In the genomic region with DNA sequence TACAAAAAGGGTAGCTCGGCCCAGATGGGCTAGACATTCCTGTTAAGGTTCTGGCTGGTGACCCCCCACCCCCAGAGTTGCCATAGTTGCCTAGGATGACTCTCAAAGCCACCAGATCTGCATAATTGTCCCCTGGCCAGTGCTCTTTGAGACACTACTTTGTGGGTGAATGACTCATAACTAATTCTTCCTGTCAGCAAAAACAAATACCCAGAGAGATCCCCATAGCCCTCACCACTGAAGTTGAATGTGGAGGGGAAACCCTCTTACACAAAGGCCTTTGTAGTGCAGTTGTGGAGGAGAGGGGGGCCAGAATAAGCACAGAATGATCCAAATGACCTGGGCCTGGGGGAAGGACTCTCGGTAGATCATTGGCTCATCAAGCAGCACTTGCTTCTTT, we compare ENCODE assay signal across 12 mouse cellular contexts. TPM values are rescaled to one million over a fixed set of nuclear protein-coding genes. Genes with fewer than 3 reads are reported as not detected.
A peak's percentile ranks its signal among the peaks of the same experiment; 100 is the strongest.
DNase-seq lines count a peak whose midpoint lies in the region; ATAC-seq lines count a peak whose summit lies in the region.
"Had no signal": no experiment of that assay in that cellular context is flagged by ENCODE, and none has a peak within 500 bp of the region (broad histone marks: within the 10 kb centered on the region; RNA-seq: fewer than 3 reads in every experiment).

No protein-coding gene starts in this region.

- H3K4me3 ChIP-seq in embryonic facial prominence, embryonic 13.5 days: no peak overlapping the region
- no peak overlapping the region for H3K4me3 ChIP-seq in midbrain, embryonic 12.5 days
- no peak overlapping the region for H3K4me3 ChIP-seq in forebrain, embryonic 14.5 days (ENCODE audit: low read depth, low read length)

- H3K4me1 ChIP-seq in embryonic facial prominence, embryonic 13.5 days: 0 out of 2 replicates have a peak, but pooled peaks cover 4% of the 10 kb centered on the region
- no peaks in the 10 kb centered on the region for H3K4me1 ChIP-seq in midbrain, embryonic 12.5 days
- H3K4me1 ChIP-seq in forebrain, embryonic 14.5 days (ENCODE audit: control insufficient read depth, insufficient read depth, low read length): no peaks in the 10 kb centered on the region

- peak overlapping the region; percentile 51; the same call in 1 of the 2 replicates for H3K27ac ChIP-seq in embryonic facial prominence, embryonic 13.5 days
- H3K27ac ChIP-seq in midbrain, embryonic 12.5 days (replicated peaks): no peak overlapping the region
- no peak overlapping the region for H3K27ac ChIP-seq in forebrain, embryonic 14.5 days (ENCODE audit: low read depth, low read length)

- H3K36me3 ChIP-seq in embryonic facial prominence, embryonic 13.5 days: no peaks in the 10 kb centered on the region
- H3K36me3 ChIP-seq in midbrain, embryonic 12.5 days: no peaks in the 10 kb centered on the region
- no peaks in the 10 kb centered on the region for H3K36me3 ChIP-seq in forebrain, embryonic 14.5 days (ENCODE audit: control insufficient read depth, insufficient read depth, low read length)

- H3K9ac ChIP-seq in embryonic facial prominence, embryonic 13.5 days: no peak overlapping the region
- no peak overlapping the region for H3K9ac ChIP-seq in midbrain, embryonic 12.5 days (replicated peaks)
- no peak overlapping the region for H3K9ac ChIP-seq in forebrain, embryonic 14.5 days (ENCODE audit: low read length)

- WGBS in embryonic facial prominence, embryonic 13.5 days: 30% methylated on average over 2 of the region's 2 CpGs
- 24% methylated on average over 2 of the region's 2 CpGs for WGBS in midbrain, embryonic 12.5 days
- 44% methylated on average over 2 of the region's 2 CpGs for WGBS in forebrain, embryonic 14.5 days

- no peak overlapping the region for H3K4me2 ChIP-seq in embryonic facial prominence, embryonic 13.5 days
- H3K4me2 ChIP-seq in midbrain, embryonic 12.5 days (replicated peaks): no peak overlapping the region
- H3K4me2 ChIP-seq in forebrain, embryonic 14.5 days (ENCODE audit: low read length): no peak overlapping the region

- peak; percentile 25 to 38 for DNase-seq in adrenal gland, postnatal 36 days
- DNase-seq in adrenal gland, postnatal 25 days: no peak
- DNase-seq in 3134 (ENCODE audit: extremely low read depth, insufficient read length, low spot score): peak; percentile 42
- DNase-seq in forebrain, embryonic 14.5 days (ENCODE audit: low spot score): no peak
- DNase-seq in right cerebral cortex, postnatal 36 days (ENCODE audit: low spot score in 2 of 2): no peak
- DNase-seq in layer of hippocampus, adult 9-11 months: no peak
- DNase-seq: cerebellum, adult 9-10 months; kidney, postnatal 4 days had no signal

- ATAC-seq in embryonic facial prominence, embryonic 13.5 days (ENCODE audit: insufficient number of reproducible peaks, insufficient read depth, low FRiP score, low TSS enrichment, low read depth): no peak
- peak; percentile 41; the same call in 1 of the 2 replicates for ATAC-seq in midbrain, embryonic 12.5 days (ENCODE audit: low FRiP score, low read depth)
- ATAC-seq in forebrain, embryonic 14.5 days: no peak

- H3K27me3 ChIP-seq in embryonic facial prominence, embryonic 13.5 days: no peaks in the 10 kb centered on the region
- no peaks in the 10 kb centered on the region for H3K27me3 ChIP-seq in midbrain, embryonic 12.5 days
- H3K27me3 ChIP-seq in forebrain, embryonic 14.5 days (replicated peaks; ENCODE audit: control insufficient read depth, insufficient read depth, low read length): no peaks in the 10 kb centered on the region

- no peaks in the 10 kb centered on the region for H3K9me3 ChIP-seq in embryonic facial prominence, embryonic 13.5 days
- no peaks in the 10 kb centered on the region for H3K9me3 ChIP-seq in midbrain, embryonic 12.5 days
- no peaks in the 10 kb centered on the region for H3K9me3 ChIP-seq in forebrain, embryonic 14.5 days (replicated peaks; ENCODE audit: control insufficient read depth, low read length)

RNA-seq across cellular contexts. Expression of gene Calml3, which starts 21.6 kb away (rescaled TPM):
- total RNA-seq in adrenal gland, postnatal 36 days (2021): under 1 TPM; 0.33 to 0.36 TPM
- total RNA-seq in adrenal gland, postnatal 25 days (2021): not detected in 2 replicates
- 2.6 and 3.3 TPM in 2 replicates for polyA plus RNA-seq in embryonic facial prominence, embryonic 13.5 days (2015; fragmentation: Nextera tagmentation; extraction: Ambion mirVana)
- polyA plus RNA-seq in midbrain, embryonic 12.5 days (2016; fragmentation: Nextera tagmentation; extraction: Ambion mirVana): not detected in 2 replicates
- polyA plus RNA-seq in forebrain, embryonic 14.5 days (2014; fragmentation: Nextera tagmentation; extraction: Ambion mirVana): not detected in 2 replicates
- total RNA-seq: liver, adult 2 months had no signal
- polyA plus RNA-seq: heart, postnatal 0 days; liver, adult 2 months had no signal

RNA-seq across cellular contexts. Expression of gene Calm4, which starts 55.1 kb away (rescaled TPM):
- total RNA-seq in adrenal gland, postnatal 36 days (2021): not detected
- total RNA-seq in adrenal gland, postnatal 25 days (2021): not detected in 2 replicates
- polyA plus RNA-seq in embryonic facial prominence, embryonic 13.5 days (2015; fragmentation: Nextera tagmentation; extraction: Ambion mirVana): 4.1 and 4.7 TPM in 2 replicates
- polyA plus RNA-seq in midbrain, embryonic 12.5 days (2016; fragmentation: Nextera tagmentation; extraction: Ambion mirVana): not detected in 2 replicates
- not detected in 2 replicates for polyA plus RNA-seq in forebrain, embryonic 14.5 days (2014; fragmentation: Nextera tagmentation; extraction: Ambion mirVana)
- total RNA-seq: liver, adult 2 months had no signal
- polyA plus RNA-seq: heart, postnatal 0 days; liver, adult 2 months had no signal

Comparison
In these comparisons a context has a peak if more than half of its experiments do, and no peak if none do; other contexts are left out.
1. DNase-seq: peak in adrenal gland, postnatal 36 days (2 of 2) and 3134 (single experiment); none in adrenal gland, postnatal 25 days (single experiment), forebrain, embryonic 14.5 days (single experiment), right cerebral cortex, postnatal 36 days (0 of 2) and layer of hippocampus, adult 9-11 months (single experiment).